Mouse (Mus musculus) gastrocnemius, postnatal 36 days (tissue): ENCODE measurements at regions not wholly inside any gene's neighbourhood (a gene's known extent, or its start where the extent isn't known, plus 50 kb on each side); places are given as distances from the start of the nearest gene placed in this dataset.

Experiments used
- DNase-seq, 2 experiments: peaks; one replicate each; pipeline ENCODE4 v3.0.0; 2022
- intact Hi-C: fragments of 180-260 bp; cut with DNase I; formaldehyde crosslinking; loops from one replicate; pipeline ENCODE4 v1.15.1; 2025

- intact Hi-C loops: no loop called here
These were observed 66.8 kb upstream of the Plcz1 start for GRCm38 (mm10) chr6:140108083-140108482.

GRCm38 (mm10) chr6:140107628-140108027 lies 66.4 kb upstream of the Plcz1 start:
- intact Hi-C loops: no loop called here
- no peak for DNase-seq

More at GRCm38 (mm10) chr6:140108083-140108482, 66.8 kb upstream of the Plcz1 start:
- no peak for DNase-seq

- DNase-seq: no peak
- intact Hi-C loops: no loop called here
These were observed 64.9 kb upstream of the Plcz1 start for GRCm38 (mm10) chr6:140106141-140106540.

GRCm38 (mm10) chr6:140102043-140102442 lies 60.8 kb upstream of the Plcz1 start:
- DNase-seq: no peak
- intact Hi-C loops: no loop called here

GRCm38 (mm10) chr6:140095416-140095815 lies 54.2 kb upstream of the Plcz1 start:
- intact Hi-C loops: no loop called here
- no peak for DNase-seq
